Mouse (Mus musculus) stomach, postnatal 0 days (tissue): ENCODE results near the gene Cd101.

ENCODE experiments used
- CTCF ChIP-seq: IDR thresholded peaks from 2 replicates; pipeline ENCODE4 v1.5.1; 2016; ENCODE audit warnings: antibody characterized with exemption, low read depth, mild to moderate bottlenecking, moderate library complexity
- EP300 ChIP-seq: optimal IDR thresholded peaks from 2 replicates; pipeline ENCODE3; 2016; ENCODE audit warnings: antibody characterized with exemption

- no peak for TF ChIP-seq EP300
- TF ChIP-seq CTCF = no peak
Measured at GRCm38 (mm10) chr3:101026741-101027140, 2.6 kb downstream of the Cd101 start.
